Mouse (Mus musculus) lung, embryonic 14.5 days (tissue): Measurements from ENCODE around the gene Bysl. TPM values are rescaled to one million over a fixed set of nuclear protein-coding genes. Genes with fewer than 3 reads are reported as not detected.
"Not testable (repeated sequence)": the region's sequence is repeated elsewhere in the genome, so short reads cannot be mapped to it uniquely, and the experiment has no call there.

Experiments
- ATAC-seq: fragments of 200-750 bp; cut with Nextera tagmentation; 2 replicates; pipeline ENCODE4 v1.8.0; 2017; ENCODE audit warnings: mild to moderate bottlenecking, moderate TSS enrichment, moderate library complexity; ENCODE audit not compliant: insufficient read depth
- DNase-seq: peaks from one replicate; pipeline ENCODE4 v3.0.0-alpha.2; 2015
- H3K27ac ChIP-seq: fragments of 300-500 bp; sonication (generic); 2 replicates; pipeline ENCODE4 v1.5.1; 2014; ENCODE audit warnings: low read depth, mild to moderate bottlenecking, moderate library complexity
- H3K27me3 ChIP-seq: fragments of 300-500 bp; sonication (generic); 2 replicates; pipeline ENCODE4 v1.6.1; 2014; ENCODE audit warnings: low read length, control low read depth; ENCODE audit not compliant: insufficient read depth
- H3K36me3 ChIP-seq: fragments of 300-500 bp; sonication (generic); 2 replicates; pipeline ENCODE4 v1.6.1; 2014; ENCODE audit warnings: control low read depth; ENCODE audit not compliant: insufficient read depth
- H3K4me1 ChIP-seq: fragments of 300-500 bp; sonication (generic); 2 replicates; pipeline ENCODE4 v1.6.1; 2014; ENCODE audit warnings: antibody characterized with exemption, control low read depth; ENCODE audit not compliant: insufficient read depth
- H3K4me2 ChIP-seq: fragments of 300-500 bp; sonication (generic); 2 replicates; pipeline ENCODE4 v1.6.1; 2014; ENCODE audit warnings: mild to moderate bottlenecking
- H3K4me3 ChIP-seq: fragments of 300-500 bp; sonication (generic); 2 replicates; pipeline ENCODE4 v1.5.1; 2014; ENCODE audit warnings: low read depth, low read length
- H3K9ac ChIP-seq: fragments of 300-500 bp; sonication (generic); 2 replicates; pipeline ENCODE4 v1.6.1; 2014
- H3K9me3 ChIP-seq: fragments of 300-500 bp; sonication (generic); 2 replicates; pipeline ENCODE4 v1.6.1; 2016; ENCODE audit warnings: low read depth, low read length, control low read depth
- CTCF ChIP-seq: IDR thresholded peaks from 2 replicates; pipeline ENCODE4 v1.5.1; 2016; ENCODE audit warnings: antibody characterized with exemption, low read depth
- WGBS: fragments of 180-500 bp; shearing (Covaris S2); extraction: QIAGEN DNeasy Blood & Tissue Kit; methylation state at CpG from one replicate; pipeline ENCODE4 v1.1.7; 2014; 5-methylcytosine and 5-hydroxymethylcytosine counted together
- polyA plus RNA-seq: library from polyadenylated mRNA; unstranded; fragments of >200 nt; fragmentation: Nextera tagmentation; extraction: Ambion mirVana; gene quantifications from 2 replicates; pipeline ENCODE4 v1.2.1, GENCODE M21; 2014

The Bysl gene
- 24.2 and 25.4 TPM in 2 replicates for polyA plus RNA-seq

- under 1% methylated on average over 59 of the region's 59 CpGs for WGBS
- peak; percentile 93 for ATAC-seq
- peak within 1 kb of the TSS; percentile 71 for H3K9ac ChIP-seq
- peak within 1 kb of the TSS; percentile 68 for H3K4me2 ChIP-seq
- peak within 1 kb of the TSS; percentile 76 for H3K27ac ChIP-seq
- H3K4me1 ChIP-seq, result peaks cover 4% of the 10 kb centered on the region
- peak; percentile 89 for TF ChIP-seq CTCF
- DNase-seq, result peak; percentile 99
- no peaks in the 10 kb centered on the region for H3K9me3 ChIP-seq
- peaks cover 57% of the 10 kb centered on the region for H3K36me3 ChIP-seq
- H3K27me3 ChIP-seq, result no peaks in the 10 kb centered on the region
- peak within 1 kb of the TSS; percentile 78 for H3K4me3 ChIP-seq
Observed at GRCm38 (mm10) chr17:47610849-47611660, at the start of gene Bysl, which contains the start of the genes Med20 and Gm20517. Gene Bysl, minus strand, starts transcription at chr17:47611492. Gene Med20, plus strand, starts transcription at chr17:47611582. Gene Gm20517, plus strand, starts transcription at chr17:47611589.

- ATAC-seq, result no peak
- H3K27ac ChIP-seq, result no peak overlapping the region
- H3K4me1 ChIP-seq, result no peaks in the 10 kb centered on the region
- WGBS, result 81% methylated on average over 3 of the region's 3 CpGs
- DNase-seq, result no peak
- no peak for TF ChIP-seq CTCF
- no peaks in the 10 kb centered on the region for H3K9me3 ChIP-seq
- no peaks in the 10 kb centered on the region for H3K27me3 ChIP-seq
- H3K4me3 ChIP-seq, result no peak overlapping the region
- no peaks in the 10 kb centered on the region for H3K36me3 ChIP-seq
- H3K9ac ChIP-seq, result no peak overlapping the region
- H3K4me2 ChIP-seq, result no peak overlapping the region
Observed at GRCm38 (mm10) chr17:47658741-47659243, 47.5 kb upstream of the Bysl start.

GRCm38 (mm10) chr17:47657901-47658300 is 46.6 kb upstream of the Bysl start:
- no peak overlapping the region for H3K4me3 ChIP-seq
- H3K9me3 ChIP-seq, result no peaks in the 10 kb centered on the region
- 0 out of 2 replicates have a peak, but pooled peaks cover 4% of the 10 kb centered on the region for H3K36me3 ChIP-seq
- H3K27me3 ChIP-seq, result no peaks in the 10 kb centered on the region
- H3K4me2 ChIP-seq, result no peak overlapping the region
- H3K9ac ChIP-seq, result no peak overlapping the region
- ATAC-seq (no peak), DNase-seq (no peak)
- H3K4me1 ChIP-seq, result no peaks in the 10 kb centered on the region
- 0 out of 2 replicates have a peak, but pooled peaks have one; percentile 14 for TF ChIP-seq CTCF
- no peak overlapping the region for H3K27ac ChIP-seq
- WGBS, result 81% methylated on average over 4 of the region's 4 CpGs

- no peak for TF ChIP-seq CTCF
- Histone ChIP-seq H3K9me3 (no peaks in the 10 kb centered on the region), H3K27ac (no peak overlapping the region), H3K9ac (no peak overlapping the region), H3K4me2 (no peak overlapping the region), H3K4me1 (no peaks in the 10 kb centered on the region), H3K27me3 (no peaks in the 10 kb centered on the region), H3K4me3 (no peak overlapping the region), H3K36me3 (0 out of 2 replicates have a peak, but pooled peaks cover 4% of the 10 kb centered on the region)
- no peak for DNase-seq
- 72% methylated on average over 5 of the region's 5 CpGs for whole genome bisulfite sequencing
- ATAC-seq, result no peak
Observed at GRCm38 (mm10) chr17:47655697-47656096, 44.4 kb upstream of the Bysl start.

- not testable (repeated sequence) for H3K9ac ChIP-seq, ATAC-seq, H3K4me1 ChIP-seq, H3K9me3 ChIP-seq, H3K4me2 ChIP-seq, H3K4me3 ChIP-seq, H3K27ac ChIP-seq, H3K36me3 ChIP-seq, DNase-seq, H3K27me3 ChIP-seq
- 92% methylated on average over 8 of the region's 8 CpGs for WGBS
Observed at GRCm38 (mm10) chr17:47654346-47654745, 43.1 kb upstream of the Bysl start.

GRCm38 (mm10) chr17:47651953-47652352 is 40.7 kb upstream of the Bysl start:
- no peak overlapping the region for H3K9ac ChIP-seq
- WGBS, result 85% methylated on average over 2 of the region's 2 CpGs
- ATAC-seq, result no peak
- no peaks in the 10 kb centered on the region for H3K9me3 ChIP-seq
- DNase-seq, result no peak
- no peaks in the 10 kb centered on the region for H3K4me1 ChIP-seq
- H3K36me3 ChIP-seq, result 0 out of 2 replicates have a peak, but pooled peaks cover 4% of the 10 kb centered on the region
- H3K27ac ChIP-seq, result no peak overlapping the region
- H3K4me3 ChIP-seq, result no peak overlapping the region
- no peaks in the 10 kb centered on the region for H3K27me3 ChIP-seq
- TF ChIP-seq CTCF, result no peak
- H3K4me2 ChIP-seq, result no peak overlapping the region

GRCm38 (mm10) chr17:47648966-47649365 is 37.7 kb upstream of the Bysl start:
- Histone ChIP-seq H3K36me3 (0 out of 2 replicates have a peak, but pooled peaks cover 4% of the 10 kb centered on the region), H3K27me3 (no peaks in the 10 kb centered on the region), H3K27ac (no peak overlapping the region), H3K9ac (no peak overlapping the region), H3K9me3 (no peaks in the 10 kb centered on the region), H3K4me2 (no peak overlapping the region), H3K4me3 (no peak overlapping the region), H3K4me1 (no peaks in the 10 kb centered on the region)
- TF ChIP-seq CTCF, result no peak
- DNase-seq (no peak), ATAC-seq (no peak)
- WGBS, result 60% methylated on average over 4 of the region's 4 CpGs
